Mouse (Mus musculus) small intestine, adult 2 months (tissue): Measurements from ENCODE around the gene Pot1a. TPM values are rescaled to one million over a fixed set of nuclear protein-coding genes. Genes with fewer than 3 reads are reported as not detected.

ENCODE experiments used
- H3K27ac ChIP-seq: fragments of 200-500 bp; 2 replicates; pipeline ENCODE4 v1.5.1; 2012; ENCODE audit warnings: low read depth, low read length, control low read depth, inconsistent platforms; ENCODE audit not compliant: insufficient read depth
- H3K27me3 ChIP-seq: fragments of 200-500 bp; 2 replicates; pipeline ENCODE4 v1.6.1; 2012; ENCODE audit warnings: mild to moderate bottlenecking, moderate library complexity, low read length, inconsistent platforms; ENCODE audit not compliant: control insufficient read depth, insufficient read depth
- H3K36me3 ChIP-seq: fragments of 200-500 bp; 2 replicates; pipeline ENCODE4 v1.6.1; 2012; ENCODE audit warnings: mild to moderate bottlenecking, low read length, control low read depth, inconsistent platforms; ENCODE audit not compliant: control insufficient read depth, insufficient read depth
- H3K4me1 ChIP-seq: fragments of 200-500 bp; 2 replicates; pipeline ENCODE4 v1.6.1; 2012; ENCODE audit warnings: low read length, inconsistent platforms, mixed read lengths; ENCODE audit not compliant: control insufficient read depth, insufficient read depth, insufficient read length
- H3K4me3 ChIP-seq: fragments of 200-500 bp; 2 replicates; pipeline ENCODE4 v1.5.1; 2012; ENCODE audit warnings: low read depth, mild to moderate bottlenecking, control low read depth, inconsistent platforms, low read length, moderate library complexity
- CTCF ChIP-seq: fragments of 200-500 bp; IDR thresholded peaks from 2 replicates; pipeline ENCODE4 v1.5.1; 2012; ENCODE audit warnings: low read depth, mild to moderate bottlenecking, control low read depth, inconsistent platforms, low read length, moderate library complexity, mixed read lengths; ENCODE audit not compliant: insufficient replicate concordance, insufficient read length; ENCODE audit errors: extremely low read depth
- POLR2A ChIP-seq: fragments of 200-500 bp; IDR thresholded peaks from 2 replicates; pipeline ENCODE4 v1.6.1; 2012; ENCODE audit warnings: low read depth, mild to moderate bottlenecking, control low read depth, inconsistent platforms, low read length, moderate library complexity
- WGBS: fragments of 180-500 bp; shearing (Covaris S2); methylation state at CpG from one replicate; pipeline ENCODE4 v1.1.7; 2018; 5-methylcytosine and 5-hydroxymethylcytosine counted together
- polyA plus RNA-seq: library from polyadenylated mRNA; depleted of rRNA; stranded (reverse); fragments of >200 nt; gene quantifications from 2 replicates; pipeline ENCODE4 v1.2.3, GENCODE M21; 2012; rRNA removed

The Pot1a gene
- polyA plus RNA-seq, 1 experiment: 0.65 TPM

GRCm38 (mm10) chr6:25699956-25700355 lies 109.1 kb downstream of the Pot1a start:
- Histone ChIP-seq H3K27me3 (no peaks in the 10 kb centered on the region), H3K27ac (no peak overlapping the region), H3K4me1 (no peaks in the 10 kb centered on the region), H3K36me3 (no peaks in the 10 kb centered on the region), H3K4me3 (no peak overlapping the region)
- TF ChIP-seq CTCF (no peak), POLR2A (no peak)
- 30% methylated on average over 2 of the region's 2 CpGs for WGBS

Other genes with a start within 250 kb of the Pot1a start
- gene Gpr37, start 118.5 kb downstream of the Pot1a start, polyA plus RNA-seq: 0.05 TPM in 1 of 2 replicates, not detected in the other